Comparison of ENCODE assay signal across 24 mouse cellular contexts in the genomic region with DNA sequence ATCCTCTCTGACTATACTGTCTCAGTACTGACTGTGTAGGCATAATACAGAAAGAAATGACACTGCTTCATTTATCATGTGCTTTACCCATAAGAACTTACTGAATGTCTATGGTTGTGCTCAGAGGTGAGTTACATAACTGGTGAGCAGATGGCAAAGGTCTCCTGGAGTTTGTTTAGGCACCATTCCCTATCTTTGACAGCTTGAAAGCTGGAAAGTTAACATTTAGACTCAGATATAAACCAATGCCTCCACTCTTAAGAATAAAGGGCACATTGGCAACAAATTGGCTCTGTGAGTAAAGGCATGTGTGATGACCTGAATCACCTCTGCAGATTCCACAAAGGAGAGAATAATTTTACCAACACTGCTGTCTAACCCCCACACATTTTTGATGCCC.
"Had no signal": no experiment of that assay in that cellular context is flagged by ENCODE, and none has a peak within 500 bp of the region (broad histone marks: within the 10 kb centered on the region; RNA-seq: fewer than 3 reads in every experiment).

No protein-coding gene starts in this region.

- H3K9me3 ChIP-seq: heart, embryonic 13.5 days; heart, embryonic 15.5 days; hindbrain, embryonic 13.5 days; hindbrain, embryonic 15.5 days; kidney, embryonic 15.5 days; limb, embryonic 10.5 days; limb, embryonic 12.5 days had no signal

- ATAC-seq: hindbrain, postnatal 0 days; intestine, embryonic 16.5 days had no signal

- H3K9ac ChIP-seq: heart, embryonic 13.5 days; heart, embryonic 15.5 days; hindbrain, embryonic 13.5 days; hindbrain, embryonic 15.5 days; kidney, embryonic 15.5 days; limb, embryonic 12.5 days; liver, embryonic 14.5 days had no signal

- H3K4me1 ChIP-seq: heart, embryonic 13.5 days; heart, embryonic 15.5 days; hindbrain, embryonic 15.5 days; kidney, embryonic 15.5 days; limb, embryonic 10.5 days had no signal

- H3K36me3 ChIP-seq: heart, embryonic 13.5 days; heart, embryonic 15.5 days; hindbrain, embryonic 13.5 days; hindbrain, embryonic 15.5 days; kidney, embryonic 15.5 days; limb, embryonic 10.5 days; limb, embryonic 12.5 days had no signal

- H3K27me3 ChIP-seq: heart, embryonic 13.5 days; heart, embryonic 15.5 days; hindbrain, embryonic 13.5 days; hindbrain, embryonic 15.5 days; kidney, embryonic 15.5 days; limb, embryonic 12.5 days had no signal

- H3K4me2 ChIP-seq: heart, embryonic 11.5 days; heart, embryonic 13.5 days; heart, embryonic 15.5 days; hindbrain, embryonic 13.5 days; hindbrain, embryonic 15.5 days; kidney, embryonic 15.5 days; limb, embryonic 12.5 days had no signal

- H3K27ac ChIP-seq: heart, adult 2 months; heart, embryonic 13.5 days; heart, embryonic 15.5 days; hindbrain, embryonic 13.5 days; hindbrain, embryonic 15.5 days; hindbrain, postnatal 0 days; kidney, embryonic 15.5 days; kidney, postnatal 0 days; layer of hippocampus, adult 2 months; left cerebral cortex, adult 2 months; limb, embryonic 10.5 days; limb, embryonic 12.5 days; liver, embryonic 14.5 days had no signal

- H3K4me3 ChIP-seq: heart, adult 2 months; heart, embryonic 13.5 days; heart, embryonic 15.5 days; hindbrain, embryonic 13.5 days; hindbrain, embryonic 15.5 days; kidney, embryonic 15.5 days; layer of hippocampus, adult 2 months; left cerebral cortex, adult 2 months; limb, embryonic 10.5 days; limb, embryonic 12.5 days had no signal

- DNase-seq: gastrocnemius, postnatal 14 days; gastrocnemius, postnatal 36 days; heart, adult 11 months; heart, adult 2 months; heart, postnatal 14 days; heart, postnatal 36 days; kidney, adult 11 months; kidney, adult 8-10 months; kidney, postnatal 25 days; liver had no signal
